Mouse (Mus musculus): ENCODE data around the gene 4933430I17Rik.
"Not testable (repeated sequence)": the region's sequence is repeated elsewhere in the genome, so short reads cannot be mapped to it uniquely, and the experiment has no call there.

Gene 4933430I17Rik

GRCm38 (mm10) chr4:62557436-62557835, 32.3 kb downstream of the 4933430I17Rik start:
- DNase-seq: no peak

- DNase-seq: no peak
Observed at GRCm38 (mm10) chr4:62559797-62560329, 34.7 kb downstream of the 4933430I17Rik start, which contains the start of gene Rgs3. Rgs3 (plus strand) TSS chr4:62559847.

- peak; percentile 72 for DNase-seq
Observed at GRCm38 (mm10) chr4:62560963-62561629, 35.9 kb downstream of the 4933430I17Rik start.

- DNase-seq: no peak
Observed at GRCm38 (mm10) chr4:62561630-62562001, 36.4 kb downstream of the 4933430I17Rik start.

GRCm38 (mm10) chr4:62562006-62562405, 36.8 kb downstream of the 4933430I17Rik start:
- DNase-seq: no peak

GRCm38 (mm10) chr4:62566530-62566929, 41.4 kb downstream of the 4933430I17Rik start:
- DNase-seq: no peak

GRCm38 (mm10) chr4:62567696-62568095, 42.5 kb downstream of the 4933430I17Rik start:
- DNase-seq: no peak

- no peak for DNase-seq
Observed at GRCm38 (mm10) chr4:62568359-62568758, 43.2 kb downstream of the 4933430I17Rik start.

- no peak for DNase-seq
Observed at GRCm38 (mm10) chr4:62569603-62570002, 44.4 kb downstream of the 4933430I17Rik start.

- DNase-seq: no peak
Observed at GRCm38 (mm10) chr4:62570029-62570428, 44.9 kb downstream of the 4933430I17Rik start.

- peak; percentile 5 for DNase-seq
Observed at GRCm38 (mm10) chr4:62582365-62583264, 57.4 kb downstream of the 4933430I17Rik start.

GRCm38 (mm10) chr4:62583265-62584092, 58.3 kb downstream of the 4933430I17Rik start:
- peak; percentile 42 for DNase-seq

- no peak for DNase-seq
Observed at GRCm38 (mm10) chr4:62587067-62587466, 61.9 kb downstream of the 4933430I17Rik start.

- DNase-seq: no peak
Observed at GRCm38 (mm10) chr4:62590878-62591277, 65.7 kb downstream of the 4933430I17Rik start.

GRCm38 (mm10) chr4:62591326-62591725, 66.2 kb downstream of the 4933430I17Rik start:
- DNase-seq: peak; percentile 35

- DNase-seq: not testable (repeated sequence)
Observed at GRCm38 (mm10) chr4:62593546-62594240, 68.5 kb downstream of the 4933430I17Rik start.

GRCm38 (mm10) chr4:62594442-62594841, 69.3 kb downstream of the 4933430I17Rik start:
- no peak for DNase-seq

GRCm38 (mm10) chr4:62596051-62596450, 70.9 kb downstream of the 4933430I17Rik start:
- DNase-seq: no peak
